Mouse (Mus musculus) heart, postnatal 36 days (tissue): ENCODE results near the gene Apobec3. TPM values are rescaled to one million over a fixed set of nuclear protein-coding genes. Genes with fewer than 3 reads are reported as not detected.

Experiments used
- DNase-seq, 2 experiments: peaks; one replicate each; pipeline ENCODE4 v3.0.0; 2021 to 2022
- intact Hi-C: fragments of 180-260 bp; cut with DNase I; formaldehyde crosslinking; loops from one replicate; pipeline ENCODE4 v1.15.1; 2025
- total RNA-seq, 2 experiments: library from RNA; stranded (reverse); gene quantifications; 2 replicates each; pipeline ENCODE4 v1.2.3; 2021

Apobec3 gene
- total RNA-seq, 2 experiments from 2014 or later = 7.7 to 7.8 TPM

DNA sequence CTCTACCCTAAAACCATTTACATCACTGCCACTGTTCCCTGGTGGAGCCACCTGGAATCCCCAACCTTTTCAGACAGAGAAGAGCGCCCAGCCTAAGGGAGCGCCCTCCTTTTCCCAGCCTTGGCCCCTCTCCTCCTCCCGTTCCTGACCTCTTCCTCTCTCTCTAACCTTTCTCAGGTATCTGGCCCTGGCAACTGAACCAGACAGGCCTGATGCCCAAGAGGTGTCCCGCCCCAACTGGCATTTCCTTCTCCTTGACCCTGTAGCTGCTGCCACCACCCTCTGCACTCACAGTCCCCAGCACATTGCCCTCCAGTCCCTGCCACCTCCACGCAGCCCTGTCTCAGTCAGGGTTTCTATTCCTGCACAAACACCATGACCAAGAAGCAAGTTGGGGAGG, 53.5 kb downstream of the Apobec3 start:
- DNase-seq = no peak
- intact Hi-C loops = loop anchor here (10.0 kb wide), 1 partner anchor 280 kb away; no protein-coding TSS in a partner anchor

DNA sequence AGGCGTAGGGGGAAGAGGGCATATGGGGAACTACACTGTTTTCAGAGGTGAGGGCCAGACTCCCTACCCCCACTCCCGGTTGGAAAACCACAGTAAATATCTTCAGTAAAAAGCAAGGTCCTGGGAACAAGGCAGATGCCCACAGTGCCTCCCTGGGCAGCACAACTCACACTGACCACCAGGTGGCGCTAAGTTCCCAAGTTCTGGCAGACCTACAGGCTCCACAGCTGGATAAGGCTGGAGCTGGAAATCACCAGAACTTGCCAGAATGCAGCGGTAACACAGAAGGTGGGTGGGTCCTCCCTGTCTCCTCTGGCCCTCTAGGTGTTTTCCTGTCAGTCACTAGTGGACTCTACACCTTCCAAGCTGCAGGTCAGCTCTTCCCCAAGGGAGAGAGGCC, 54.6 kb downstream of the Apobec3 start:
- intact Hi-C loops = loop anchor here (1.0 to 10.0 kb wide), 3 partner anchors 130 to 279 kb away; no protein-coding TSS in a partner anchor
- DNase-seq = peak; percentile 92 to 94

DNA sequence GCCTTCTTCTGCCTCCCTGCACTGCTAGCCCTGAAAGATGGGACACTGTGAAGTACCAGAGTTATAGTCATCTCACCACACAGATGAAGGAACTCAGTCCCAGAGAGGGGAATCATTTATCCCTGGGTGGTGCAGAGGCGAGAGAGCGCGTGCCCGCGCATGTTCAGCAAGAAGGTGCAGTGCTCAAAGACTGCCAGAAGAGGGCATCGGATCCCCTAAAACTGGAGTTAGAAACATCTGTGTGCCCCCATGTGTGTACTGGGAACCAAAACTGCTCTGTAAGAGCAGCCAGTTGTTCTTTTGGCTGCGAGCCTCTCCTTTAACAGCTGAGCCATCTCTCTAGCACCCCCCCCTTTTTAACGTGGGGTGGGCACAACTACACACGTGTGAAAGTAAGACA, 55.3 kb downstream of the Apobec3 start:
- intact Hi-C loops = loop anchor here (1.0 to 10.0 kb wide), 3 partner anchors 130 to 278 kb away; no protein-coding TSS in a partner anchor
- peak in 1 of 2 experiments; percentile 28 for DNase-seq

DNA sequence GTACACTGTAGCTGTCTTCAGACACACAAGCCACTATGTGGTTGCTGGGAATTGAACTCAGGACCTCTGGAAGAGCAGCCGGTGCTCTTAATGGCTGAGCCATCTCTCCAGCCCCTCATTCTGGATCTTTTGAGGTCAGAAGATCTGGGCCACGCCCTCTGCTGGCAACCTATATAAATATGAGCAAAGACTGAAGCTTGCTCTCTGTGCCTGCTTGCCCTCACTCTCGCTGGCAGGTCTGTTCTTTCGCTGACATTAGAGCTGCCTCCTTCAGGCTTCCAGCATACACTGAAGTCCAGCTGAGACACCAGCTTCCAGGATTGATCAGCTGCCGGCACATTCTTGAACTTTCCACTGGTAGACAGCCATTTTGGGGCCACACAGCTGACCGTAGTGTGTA, 56.2 kb downstream of the Apobec3 start:
- DNase-seq = no peak
- intact Hi-C loops = loop anchor here (10.0 kb wide), 1 partner anchor 277 kb away; no protein-coding TSS in a partner anchor

DNA sequence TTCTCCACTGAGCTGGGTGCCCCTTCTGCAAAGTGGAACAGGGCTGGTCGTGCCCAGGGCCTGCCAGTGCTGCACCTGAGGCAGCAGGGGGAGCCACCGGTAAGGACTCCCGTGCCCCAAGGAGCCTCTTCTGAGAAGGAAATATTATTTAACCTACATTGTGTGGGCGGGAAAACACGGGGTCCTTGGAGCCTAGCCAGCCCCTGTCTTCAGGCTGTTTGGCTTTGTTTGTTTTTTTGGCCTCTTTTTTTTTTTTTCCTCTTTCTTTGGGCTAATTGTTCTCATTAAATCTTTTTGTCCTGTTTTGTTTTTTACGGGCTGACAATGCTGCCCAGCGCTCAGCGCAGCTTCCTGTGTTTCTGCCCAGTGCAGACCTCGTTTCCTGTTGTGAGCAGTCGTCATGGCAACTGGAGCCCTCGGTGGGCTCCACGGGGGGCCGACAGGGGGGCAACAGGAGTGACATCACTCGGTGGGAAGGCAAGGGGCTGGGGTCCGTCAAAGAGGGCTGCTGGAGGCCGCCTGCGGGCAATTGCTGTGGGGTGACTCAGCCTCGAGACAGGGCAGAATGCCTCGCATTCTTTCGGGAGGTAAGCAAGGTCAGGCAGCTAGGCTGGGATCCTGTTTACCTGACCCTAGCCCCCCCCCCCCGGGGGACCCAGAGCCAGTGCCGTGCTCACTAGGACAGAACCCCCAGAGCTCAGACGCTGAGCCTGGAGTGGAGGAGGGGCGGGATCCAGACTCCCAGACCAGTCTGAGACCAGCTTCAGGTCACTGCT, 59.0 kb downstream of the Apobec3 start:
- DNase-seq = peak; percentile 62 to 70
- intact Hi-C loops = loop anchor here (1.0 to 2.0 kb wide), 2 partner anchors 62 to 101 kb away; no protein-coding TSS in a partner anchor

DNA sequence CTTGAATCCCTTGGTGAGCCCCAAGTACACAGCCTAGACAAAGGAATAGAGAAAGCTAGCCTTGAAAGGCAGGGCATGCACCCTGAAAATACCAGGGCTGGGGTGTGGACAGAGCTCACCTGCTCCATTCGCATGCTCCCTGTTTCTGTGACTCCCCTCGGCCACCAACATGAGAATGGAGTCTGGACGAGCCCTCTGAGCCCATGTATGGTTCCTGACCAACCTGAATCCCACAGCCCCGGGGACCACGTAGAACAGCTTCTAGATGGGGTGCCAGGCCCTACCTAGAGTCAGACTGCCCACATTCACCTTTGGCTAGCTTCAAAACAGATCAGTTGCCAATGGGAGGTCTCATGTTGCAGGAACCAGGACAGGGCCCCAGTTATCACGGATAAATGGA, 59.8 kb downstream of the Apobec3 start:
- DNase-seq = no peak
- intact Hi-C loops = loop anchor here (2.0 kb wide), 1 partner anchor 62 kb away; no protein-coding TSS in a partner anchor

DNA sequence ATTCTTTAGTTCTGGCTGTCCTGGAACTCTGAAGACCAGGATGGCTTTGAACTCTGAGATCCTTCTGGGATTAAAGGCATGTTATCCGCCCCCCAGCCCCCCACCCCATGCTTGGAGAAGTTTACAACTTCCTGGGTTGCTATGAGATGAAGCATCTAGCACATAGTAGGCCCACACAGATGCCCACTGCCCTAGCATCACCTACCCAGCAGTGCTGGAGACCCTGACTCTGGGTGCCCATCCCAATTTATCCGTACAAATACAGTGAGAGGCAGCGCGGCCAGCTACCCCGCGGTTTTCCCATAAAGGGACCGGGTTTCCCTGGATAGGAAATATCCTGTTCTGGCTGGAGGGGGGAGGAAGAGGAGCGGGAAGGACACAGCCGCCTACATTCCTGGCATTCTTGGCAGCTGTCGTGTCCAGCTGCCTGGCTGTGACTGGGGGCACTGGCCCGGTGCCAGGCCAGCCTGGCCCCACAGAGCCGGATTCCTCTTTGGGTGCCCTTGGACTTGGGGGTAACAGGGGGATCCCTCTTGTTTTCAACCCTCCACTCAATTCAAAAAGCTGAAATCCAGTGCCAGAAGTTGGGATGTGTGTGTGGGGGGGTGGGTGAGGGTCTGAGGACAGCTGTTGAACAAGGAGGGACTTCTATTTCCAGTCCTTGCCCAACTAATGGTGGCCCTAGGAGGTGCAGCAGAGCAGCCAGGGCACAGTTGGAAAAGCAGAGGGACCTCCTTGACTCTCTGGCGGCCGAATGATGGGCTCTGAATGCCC, 60.5 kb downstream of the Apobec3 start:
- DNase-seq = peak; percentile 46 to 49
- intact Hi-C loops = loop anchor here (2.0 kb wide), 2 partner anchors 53 to 61 kb away; no protein-coding TSS in a partner anchor

DNA sequence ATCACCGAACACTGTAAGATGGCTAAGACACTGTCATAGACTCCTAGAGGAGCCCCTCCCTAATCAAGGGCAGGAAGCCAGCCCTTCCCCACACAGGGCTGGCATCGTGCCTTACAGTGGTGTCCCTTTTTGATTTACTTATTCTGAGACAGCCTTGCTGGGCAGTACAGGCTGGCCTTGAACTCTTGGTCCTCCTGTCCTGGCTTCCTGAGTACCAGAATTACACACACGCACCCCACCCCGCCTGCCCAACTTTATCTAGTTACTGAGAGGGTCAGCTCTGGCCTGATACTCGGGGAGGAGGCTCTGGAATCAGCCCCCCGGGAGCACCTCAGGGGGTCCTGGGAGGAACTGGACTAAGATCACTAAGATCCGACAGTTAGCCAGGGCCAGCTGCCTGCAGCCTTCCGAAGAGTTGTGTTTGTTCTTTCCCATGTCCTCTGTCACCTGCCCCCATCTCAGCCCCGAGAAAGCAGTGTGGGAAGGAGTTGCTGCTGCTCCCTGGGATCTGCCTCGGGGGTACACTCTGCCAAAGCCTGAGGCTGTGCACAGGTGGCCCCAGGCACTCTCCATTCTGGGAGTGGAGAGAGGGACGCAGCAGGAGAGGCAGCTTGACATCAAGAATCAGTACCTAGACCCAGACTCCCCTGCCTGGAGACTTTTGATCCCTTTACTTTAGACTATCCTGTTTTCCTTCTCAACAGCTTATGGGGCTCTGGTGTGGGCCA, 61.2 kb downstream of the Apobec3 start:
- intact Hi-C loops = loop anchor here (2.0 kb wide), 1 partner anchor 52 kb away; no protein-coding TSS in a partner anchor

DNA sequence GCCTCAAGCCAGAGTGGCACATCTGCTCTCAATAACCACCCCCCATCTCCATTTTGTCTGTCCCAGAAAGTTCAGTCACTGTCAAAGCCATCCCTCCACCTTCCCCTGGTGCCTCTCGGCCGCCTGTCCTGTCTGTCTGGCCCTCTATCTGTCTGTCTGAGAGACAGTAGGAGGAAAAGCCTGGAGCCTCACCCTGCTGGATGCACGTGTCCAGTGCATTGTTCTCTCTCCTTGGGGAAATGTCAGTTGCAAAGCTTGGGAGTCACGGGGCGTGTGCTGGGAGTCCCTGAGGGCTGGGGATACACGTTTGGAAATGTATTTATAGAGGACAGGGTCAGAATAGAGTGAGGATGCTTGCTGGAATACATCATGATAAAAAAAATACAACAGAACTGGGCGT, 62.0 kb downstream of the Apobec3 start:
- peak; percentile 27 to 37 for DNase-seq
- intact Hi-C loops = loop anchor here (2.0 kb wide), 1 partner anchor 51 kb away; no protein-coding TSS in a partner anchor

More for the DNA sequence above, 61.2 kb downstream of the Apobec3 start:
- peak in 1 of 2 experiments; percentile 41 for DNase-seq

DNA sequence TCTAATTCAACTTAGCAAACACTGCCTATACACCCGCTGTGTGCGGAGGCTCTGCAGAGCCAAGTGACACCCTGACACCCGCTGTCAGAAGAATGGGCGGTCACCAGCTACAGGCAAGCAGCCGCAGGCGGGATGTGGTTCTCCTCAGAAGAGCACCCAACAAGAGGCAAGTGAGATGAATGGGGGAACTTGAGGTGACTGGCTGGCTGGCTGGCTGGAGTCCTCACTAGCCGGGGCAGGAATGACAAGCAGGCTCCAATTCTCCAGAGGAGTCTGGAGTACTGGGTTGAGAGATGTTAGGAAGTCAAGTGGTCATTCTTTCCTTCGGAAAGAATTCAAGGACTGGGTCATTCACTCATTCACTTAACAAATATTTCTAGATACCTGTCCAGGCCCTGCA, 65.1 kb downstream of the Apobec3 start:
- no peak for DNase-seq
- intact Hi-C loops = no loop called here

DNA sequence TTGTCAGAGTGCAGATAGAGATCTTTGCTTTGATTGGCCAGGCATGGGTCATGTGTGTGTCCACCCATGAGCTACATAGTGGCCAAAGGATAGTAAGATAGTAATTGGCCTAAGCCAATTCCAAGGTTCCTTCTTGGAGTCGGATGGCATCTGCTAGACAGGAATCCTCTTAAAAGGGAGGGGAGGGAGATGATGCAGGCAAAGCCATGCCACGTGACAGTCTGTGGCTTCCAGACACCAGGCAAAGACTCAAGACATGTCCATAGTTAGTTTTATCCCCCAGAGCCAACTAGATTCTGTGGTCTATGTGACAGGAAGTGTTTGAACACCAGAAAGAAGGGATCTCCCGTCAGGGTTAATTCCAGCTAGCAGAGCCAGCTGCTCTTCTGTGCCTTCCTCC, 67.0 kb downstream of the Apobec3 start:
- intact Hi-C loops = no loop called here
- no peak for DNase-seq

DNA sequence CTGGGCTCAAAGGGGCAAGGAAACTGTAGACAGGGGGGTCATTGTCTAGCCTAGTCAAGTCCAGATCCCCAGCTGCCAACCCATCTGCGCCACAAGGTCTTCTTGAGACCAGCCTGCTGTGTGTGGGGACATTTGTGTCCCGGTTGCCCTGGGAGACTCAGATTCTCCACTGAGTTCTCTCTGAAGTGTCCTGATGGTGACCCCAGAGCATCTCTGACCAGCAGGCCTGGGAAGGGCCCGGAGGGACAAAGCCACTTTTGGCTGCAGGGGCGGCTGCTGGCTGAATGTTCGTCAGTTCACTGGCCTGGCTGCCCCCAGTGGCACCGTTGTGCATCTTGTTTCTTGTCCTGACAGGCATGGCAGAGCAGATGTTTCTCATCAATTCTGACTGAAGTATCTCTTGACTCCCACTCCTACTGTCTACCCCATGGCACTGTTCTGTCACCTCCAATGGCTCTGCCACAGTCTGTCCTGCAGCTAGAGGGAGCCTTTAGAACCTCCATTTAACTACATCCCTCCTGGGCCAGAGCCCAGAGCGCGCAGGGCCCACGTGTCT, 70.0 kb downstream of the Apobec3 start:
- intact Hi-C loops = no loop called here
- DNase-seq = peak in 1 of 2 experiments; percentile 20

DNA sequence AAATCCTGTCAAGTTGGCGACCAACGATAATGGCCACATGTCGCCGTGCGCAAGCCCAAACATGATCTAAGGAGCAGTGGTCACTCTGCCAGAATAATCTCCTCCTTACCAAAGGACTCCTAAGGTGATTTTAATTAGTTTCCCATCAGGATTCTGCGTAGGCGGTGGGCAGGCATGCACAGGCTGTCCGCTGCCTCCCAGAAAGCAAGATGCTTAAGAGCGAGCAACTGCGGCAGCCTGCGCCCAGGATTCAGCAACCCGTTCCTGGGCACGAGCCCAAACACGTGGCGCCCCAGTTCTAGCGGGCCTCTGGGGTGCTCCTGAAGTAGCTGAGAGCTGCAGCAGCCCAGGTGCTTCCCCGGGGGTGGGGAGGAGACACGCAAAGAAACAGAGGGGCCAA, 71.2 kb downstream of the Apobec3 start:
- DNase-seq = no peak
- intact Hi-C loops = no loop called here

DNA sequence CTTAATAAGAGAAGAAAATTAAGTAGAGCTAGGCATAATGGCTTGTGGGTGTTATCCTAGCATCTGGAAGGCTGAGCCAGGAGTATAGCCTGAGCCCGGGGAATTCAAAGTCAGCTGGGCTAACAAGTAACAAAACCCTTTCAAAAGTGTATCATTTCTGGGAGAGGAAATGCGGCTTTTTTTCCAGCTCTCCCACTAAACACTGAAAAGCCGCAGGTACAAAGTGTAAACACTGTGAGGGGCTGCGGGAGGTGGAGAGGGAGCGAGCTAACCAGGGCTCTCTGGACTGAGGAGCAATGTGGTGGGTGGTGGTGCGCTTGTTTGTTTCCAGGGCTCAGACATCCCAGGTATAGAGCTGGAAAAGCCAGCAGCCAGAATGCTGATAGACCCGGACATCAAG, 72.9 kb downstream of the Apobec3 start:
- intact Hi-C loops = no loop called here
- no peak for DNase-seq

Other genes with a start within 250 kb of the Apobec3 start
- gene Fam227a, start 232.7 kb upstream of the Apobec3 start, total RNA-seq = 1 to 10 TPM in 1 of 2 experiments, under 1 TPM in 1; 0.78 to 1.7 TPM
- 10 to 100 TPM; 21.3 to 23.5 TPM for gene Cby1, start 232.5 kb upstream of the Apobec3 start, total RNA-seq
- 100 to 1,000 TPM; 110 to 120 TPM for gene Tomm22, start 220.8 kb upstream of the Apobec3 start, total RNA-seq
- gene Josd1, start 203.7 kb upstream of the Apobec3 start, total RNA-seq = 10 to 100 TPM; 24.2 to 25.0 TPM
- 10 to 100 TPM; 27.2 to 28.4 TPM for gene Gtpbp1, start 200.8 kb upstream of the Apobec3 start, total RNA-seq
- gene Sun2, start 149.1 kb upstream of the Apobec3 start, total RNA-seq = 10 to 100 TPM; 85.6 to 89.1 TPM
- 10 to 100 TPM; 17.7 to 22.5 TPM for gene Dnal4, start 113.8 kb upstream of the Apobec3 start, total RNA-seq
- gene Nptxr, start 86.9 kb upstream of the Apobec3 start, total RNA-seq = 1 to 10 TPM; 1.5 to 1.7 TPM
- under 1 TPM in 1 of 2 experiments, not detected in 1; 0.30 TPM for gene Npcd, start 57.4 kb upstream of the Apobec3 start, total RNA-seq
- gene Cbx6, start 57.0 kb upstream of the Apobec3 start, total RNA-seq = 10 to 100 TPM; 25.8 to 29.7 TPM
- 10 to 100 TPM; 13.2 to 16.6 TPM for gene Cbx7, start 79.5 kb downstream of the Apobec3 start, total RNA-seq
- gene Pdgfb, start 123.3 kb downstream of the Apobec3 start, total RNA-seq = 10 to 100 TPM; 30.4 to 31.3 TPM
- 10 to 100 TPM; 81.8 to 90.5 TPM for gene Syngr1, start 199.7 kb downstream of the Apobec3 start, total RNA-seq
- 100 to 1,000 TPM; 163 to 164 TPM for gene Rpl3, start 200.2 kb downstream of the Apobec3 start, total RNA-seq
- gene Tab1, start 241.5 kb downstream of the Apobec3 start, total RNA-seq = 10 to 100 TPM; 23.4 to 23.8 TPM